Mouse (Mus musculus): ENCODE results near the gene Top2b. TPM values are rescaled to one million over a fixed set of nuclear protein-coding genes. Genes with fewer than 3 reads are reported as not detected.

Top2b gene
- total RNA-seq, 2 experiments from 2014 or later = 29.8 to 32.5 TPM

DNA sequence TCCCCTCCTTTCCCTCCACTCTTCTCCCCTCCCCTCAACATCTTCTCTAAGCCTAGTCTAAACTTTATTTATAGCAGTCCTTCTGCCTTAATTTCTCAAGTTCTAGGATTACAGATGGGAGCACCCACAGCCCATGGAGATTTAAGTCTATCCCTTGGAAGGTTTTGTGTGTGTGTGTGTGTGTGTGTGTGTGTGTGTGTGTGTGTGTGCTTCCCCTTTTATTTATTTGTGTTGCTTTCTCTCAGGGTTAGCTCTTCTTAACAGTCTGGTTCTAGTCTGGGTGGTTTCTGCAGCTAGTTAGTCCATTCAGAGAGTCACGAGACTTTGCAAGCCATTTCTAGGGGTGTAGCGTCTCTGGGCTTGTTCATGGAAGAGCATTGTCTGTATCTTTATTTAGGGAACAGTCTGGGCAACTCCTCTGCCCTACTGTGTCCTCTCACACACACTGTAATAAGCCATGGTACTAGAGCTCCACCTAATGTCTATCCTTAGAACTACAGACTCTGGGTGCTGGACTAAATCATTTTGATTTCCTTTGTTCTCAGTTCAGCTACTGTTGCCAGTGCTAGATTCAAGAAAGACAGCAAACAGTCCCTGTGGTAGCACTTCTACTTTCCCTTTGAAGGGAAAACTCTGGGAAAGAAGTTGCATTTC, 15.1 kb downstream of the Top2b start:
- intact Hi-C loops (cut with DNase I) = loop anchor here (10.0 kb wide), 2 partner anchors 495 to 1025 kb away; no protein-coding TSS in a partner anchor
- DNase-seq = no peak

DNA sequence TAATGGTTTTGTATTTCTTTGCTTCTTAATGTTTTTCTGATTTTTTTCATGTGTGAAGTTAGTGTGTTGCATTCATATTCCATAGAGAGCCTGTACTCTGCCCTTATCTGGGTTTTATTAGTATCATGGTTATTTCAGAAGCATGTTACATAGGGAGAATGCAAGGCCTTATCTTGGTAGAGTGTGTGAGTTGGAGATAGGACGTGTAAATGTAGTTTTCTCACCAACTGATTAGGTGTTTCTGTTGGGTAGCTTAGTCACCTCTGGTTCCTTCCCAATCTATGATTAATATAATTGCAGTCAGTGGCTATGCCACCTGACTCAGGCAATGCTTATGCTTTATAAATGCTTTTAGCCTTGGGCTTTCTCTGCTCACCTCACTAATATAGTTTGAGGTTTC, 19.8 kb downstream of the Top2b start:
- no peak for DNase-seq
- intact Hi-C loops (cut with DNase I) = loop anchor here (10.0 kb wide), 2 partner anchors 500 to 1030 kb away; no protein-coding TSS in a partner anchor

DNA sequence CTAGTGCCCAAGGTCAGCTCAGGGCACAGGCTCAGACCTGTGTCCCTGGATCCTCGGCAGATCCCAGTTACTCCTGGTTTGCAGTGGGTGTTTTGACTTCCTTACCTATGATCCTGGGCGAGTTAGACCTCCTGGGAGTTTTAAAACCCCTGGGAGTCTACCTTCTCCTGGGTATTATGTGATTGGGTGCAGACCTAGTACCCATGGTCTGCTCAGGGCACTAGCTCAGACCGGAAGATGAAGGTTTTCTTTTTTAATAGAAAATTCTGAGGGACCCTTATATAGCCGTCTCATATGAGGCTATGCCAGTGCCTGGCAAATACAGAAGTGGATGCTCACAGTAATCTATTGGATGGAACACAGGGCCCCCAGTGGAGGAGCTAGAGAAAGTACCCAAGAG, 40.2 kb downstream of the Top2b start:
- intact Hi-C loops (cut with DNase I) = no loop called here
- no peak for DNase-seq

DNA sequence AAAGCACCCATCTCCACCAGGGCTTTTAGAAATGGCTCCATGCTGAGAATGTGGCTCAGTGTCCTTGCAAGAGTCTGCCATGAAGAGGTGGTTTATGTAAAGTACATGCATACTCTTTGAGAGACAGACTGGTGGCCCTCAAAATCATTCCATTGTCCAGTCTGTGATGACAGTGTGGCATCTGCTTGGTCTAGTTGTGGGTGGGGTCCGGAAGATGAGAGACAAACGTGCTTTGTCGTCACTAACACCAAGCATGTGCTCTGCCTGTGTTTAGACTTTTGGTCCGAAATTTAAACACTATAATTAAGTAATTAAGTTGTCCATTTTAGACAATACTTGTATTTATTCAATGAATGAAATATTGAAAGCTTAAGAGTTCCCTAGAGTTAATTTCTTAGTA, 49.2 kb downstream of the Top2b start:
- intact Hi-C loops (cut with DNase I) = no loop called here

DNA sequence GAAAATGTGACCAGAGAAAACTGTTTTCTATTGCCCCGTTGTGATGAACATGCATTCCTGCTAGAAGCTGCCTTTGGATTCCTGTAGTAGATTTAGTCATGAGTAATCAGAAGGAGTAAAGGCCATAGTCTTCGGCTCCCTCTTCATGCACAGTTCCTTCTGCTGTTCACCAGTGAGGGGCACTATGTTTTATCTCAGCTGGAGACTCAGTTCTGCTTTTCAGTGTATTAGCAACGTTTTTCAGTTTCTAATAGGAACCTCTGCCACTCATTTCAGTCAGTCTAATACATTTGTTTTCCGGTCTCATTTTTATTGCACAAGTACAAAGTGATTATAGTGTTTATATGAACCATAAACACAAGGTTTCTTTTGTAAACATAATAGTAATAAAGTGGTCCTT, 62.6 kb downstream of the Top2b start:
- DNase-seq = no peak
- intact Hi-C loops (cut with DNase I) = no loop called here

More for the DNA sequence above, 49.2 kb downstream of the Top2b start:
- no peak for DNase-seq

GRCm38 (mm10) chr14:16431941-16432499, 67.0 kb downstream of the Top2b start:
- no peak for DNase-seq
- intact Hi-C loops (cut with DNase I) = loop anchor here (5.0 kb wide), 1 partner anchor 35 kb away; no protein-coding TSS in a partner anchor

GRCm38 (mm10) chr14:16432550-16432949, 67.6 kb downstream of the Top2b start:
- DNase-seq = no peak
- intact Hi-C loops (cut with DNase I) = loop anchor here (5.0 kb wide), 1 partner anchor 35 kb away; no protein-coding TSS in a partner anchor

DNA sequence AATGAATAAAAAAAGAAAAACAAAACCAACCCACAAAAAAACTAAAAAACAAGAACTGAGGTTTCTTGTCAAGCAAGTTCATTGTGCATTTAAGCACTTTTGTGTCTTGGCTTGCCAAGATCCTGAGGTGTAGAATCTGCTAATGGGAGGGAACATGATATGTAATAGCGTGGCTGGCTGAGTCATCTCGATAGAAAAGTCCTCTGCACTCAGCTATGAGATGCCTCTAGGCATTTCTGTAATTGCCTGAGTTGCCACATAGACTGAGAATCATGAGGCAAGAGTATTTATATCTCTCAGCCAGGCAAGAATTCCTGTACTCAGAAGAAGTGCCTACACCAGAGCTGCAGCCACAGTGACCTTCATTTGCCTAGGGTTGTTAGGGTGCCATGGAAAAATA, 68.2 kb downstream of the Top2b start:
- intact Hi-C loops (cut with DNase I) = loop anchor here (5.0 kb wide), 1 partner anchor 36 kb away; no protein-coding TSS in a partner anchor
- no peak for DNase-seq

GRCm38 (mm10) chr14:16434396-16435171, 69.6 kb downstream of the Top2b start:
- peak in 1 of 2 experiments; percentile 40 for DNase-seq

DNA sequence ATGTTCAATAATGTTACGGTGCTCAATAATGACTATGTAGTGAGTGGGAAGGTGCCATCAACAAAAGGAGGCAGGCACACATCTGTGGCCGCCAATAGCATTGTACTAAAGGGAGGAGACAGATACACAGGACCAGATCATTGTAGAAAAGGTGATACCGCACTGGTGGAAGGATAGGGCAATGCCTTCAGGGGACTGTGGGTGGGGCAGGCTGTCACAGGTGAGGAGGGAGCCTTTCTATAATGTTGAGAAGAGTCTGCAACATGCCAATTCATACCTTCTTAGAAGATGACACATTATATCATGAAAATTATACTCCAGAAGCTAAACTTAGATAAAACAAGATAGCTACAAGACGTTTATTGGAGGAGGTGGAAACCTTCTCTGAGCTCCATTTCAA, 72.4 kb downstream of the Top2b start:
- no peak for DNase-seq
- intact Hi-C loops (cut with DNase I) = loop anchor here (5.0 kb wide), 1 partner anchor 140 kb away; no protein-coding TSS in a partner anchor

More at GRCm38 (mm10) chr14:16434396-16435171, 69.6 kb downstream of the Top2b start:
- intact Hi-C loops (cut with DNase I) = loop anchor here (5.0 kb wide), 2 partner anchors 37 to 143 kb away; no protein-coding TSS in a partner anchor

DNA sequence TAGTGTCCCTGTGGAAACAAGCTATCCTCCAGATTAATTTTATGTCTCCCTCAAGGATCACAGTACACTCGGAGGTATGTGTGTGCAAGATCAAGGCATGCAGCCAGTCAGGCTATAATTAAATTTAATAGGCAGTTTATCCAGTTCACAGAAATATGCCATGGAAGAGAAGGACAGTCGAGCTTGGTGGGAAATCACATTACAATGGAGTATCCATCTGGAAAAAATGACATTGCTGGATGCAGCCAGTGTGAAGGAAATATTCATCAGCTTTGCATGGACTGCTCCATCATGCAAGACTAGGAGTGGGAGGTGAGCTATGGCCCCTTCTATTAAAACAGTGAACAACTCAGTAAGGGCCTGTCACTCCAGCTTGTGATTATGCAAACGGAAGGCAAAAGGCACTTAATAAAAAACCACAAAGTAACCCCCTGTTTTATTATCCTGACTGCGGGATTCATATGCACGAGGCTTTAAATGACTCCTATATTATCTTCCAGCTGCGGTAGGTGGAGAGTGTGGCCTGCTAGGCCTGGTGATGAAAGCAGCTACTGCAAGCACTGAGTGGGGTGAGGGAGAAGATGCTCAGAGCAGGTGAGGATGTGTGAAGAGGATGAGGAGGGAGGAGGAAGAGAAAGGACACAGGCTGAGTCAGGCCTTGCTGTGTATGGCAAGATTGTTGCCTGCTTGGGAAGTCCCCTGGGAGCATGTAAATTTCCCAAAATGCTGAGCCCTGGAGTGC, 74.6 kb downstream of the Top2b start:
- intact Hi-C loops (cut with DNase I) = loop anchor here (5.0 to 10.0 kb wide), 2 partner anchors 55 to 138 kb away; no protein-coding TSS in a partner anchor
- no peak for DNase-seq

DNA sequence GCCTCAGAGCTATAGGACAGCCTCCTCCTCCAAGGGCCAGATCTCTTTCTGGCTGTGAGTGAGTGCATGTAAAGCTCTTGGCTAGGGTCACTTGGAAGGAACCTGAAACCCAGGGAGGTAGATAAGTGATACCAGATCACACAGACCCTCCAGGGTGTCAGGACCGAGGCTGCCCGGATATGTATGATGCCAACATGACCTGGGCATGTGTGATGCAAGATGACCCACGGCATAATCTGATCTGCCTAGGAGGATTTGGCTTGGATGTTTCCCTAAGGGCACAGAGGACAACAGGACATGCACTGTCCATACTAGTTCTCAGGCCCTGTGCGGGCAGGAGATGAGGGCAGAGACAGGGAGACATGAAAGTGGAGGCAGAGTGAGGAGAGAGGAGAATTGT, 79.9 kb downstream of the Top2b start:
- intact Hi-C loops (cut with DNase I) = loop anchor here (10.0 kb wide), 1 partner anchor 50 kb away; no protein-coding TSS in a partner anchor

GRCm38 (mm10) chr14:16447587-16447986, 82.6 kb downstream of the Top2b start:
- no peak for DNase-seq
- intact Hi-C loops (cut with DNase I) = loop anchor here (10.0 kb wide), 1 partner anchor 47 kb away; no protein-coding TSS in a partner anchor

More for the DNA sequence above, 79.9 kb downstream of the Top2b start:
- DNase-seq = no peak

GRCm38 (mm10) chr14:16448269-16448987, 83.4 kb downstream of the Top2b start:
- intact Hi-C loops (cut with DNase I) = loop anchor here (10.0 kb wide), 1 partner anchor 46 kb away; no protein-coding TSS in a partner anchor
- DNase-seq = no peak

DNA sequence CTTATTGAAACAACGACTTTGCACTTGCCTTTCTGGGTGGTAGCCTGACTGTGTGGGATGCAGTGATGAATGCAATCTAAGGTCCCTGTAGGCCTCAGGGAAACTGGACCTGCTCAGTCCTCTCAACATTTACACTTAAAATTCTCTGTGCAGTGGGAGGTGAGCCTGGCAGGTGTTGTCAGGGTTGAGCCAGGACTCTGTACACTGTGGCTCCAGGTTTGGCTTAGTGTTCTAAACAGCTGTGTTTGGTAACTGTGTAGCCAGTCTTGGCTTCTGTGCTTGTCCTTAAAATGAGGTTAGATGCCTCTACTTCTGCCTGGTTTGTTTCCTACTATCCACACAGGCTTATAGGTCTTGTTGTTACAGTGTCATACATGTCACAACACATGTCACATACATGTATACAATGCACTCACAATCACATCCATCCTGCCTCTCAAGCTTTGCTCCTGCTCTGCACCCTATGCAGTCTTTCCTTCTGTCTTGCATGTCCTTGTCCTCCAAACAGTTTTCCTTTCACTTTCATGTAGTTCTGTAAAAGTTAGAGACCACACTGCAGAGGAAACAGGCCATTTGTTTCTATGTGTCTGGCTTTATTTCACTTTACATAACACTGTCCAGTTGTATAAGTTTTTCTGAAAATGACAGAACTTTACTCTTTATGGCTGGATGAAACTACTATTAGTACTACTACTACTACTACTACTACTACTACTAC, 113.8 kb downstream of the Top2b start:
- DNase-seq = no peak
- intact Hi-C loops (cut with DNase I) = no loop called here

DNA sequence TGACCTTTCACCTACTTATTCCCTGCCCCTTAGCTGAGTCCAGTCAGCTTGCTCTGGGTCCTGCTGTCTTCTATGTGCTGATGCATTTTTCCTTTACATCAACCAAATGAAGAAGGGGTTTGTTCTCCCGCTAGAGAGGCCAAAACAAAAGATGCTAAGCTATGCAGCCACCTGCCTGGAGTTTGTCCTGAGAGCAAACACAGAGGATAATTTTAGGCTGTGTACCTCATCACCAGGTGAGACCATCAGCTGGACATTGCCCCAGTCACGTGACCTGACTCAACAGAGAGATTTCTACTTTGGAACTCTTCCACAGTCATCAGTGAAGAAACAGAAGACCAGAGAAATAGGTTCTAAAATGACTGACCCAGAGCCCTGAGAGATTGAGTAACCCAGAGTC, 114.5 kb downstream of the Top2b start:
- intact Hi-C loops (cut with DNase I) = no loop called here
- DNase-seq = no peak

DNA sequence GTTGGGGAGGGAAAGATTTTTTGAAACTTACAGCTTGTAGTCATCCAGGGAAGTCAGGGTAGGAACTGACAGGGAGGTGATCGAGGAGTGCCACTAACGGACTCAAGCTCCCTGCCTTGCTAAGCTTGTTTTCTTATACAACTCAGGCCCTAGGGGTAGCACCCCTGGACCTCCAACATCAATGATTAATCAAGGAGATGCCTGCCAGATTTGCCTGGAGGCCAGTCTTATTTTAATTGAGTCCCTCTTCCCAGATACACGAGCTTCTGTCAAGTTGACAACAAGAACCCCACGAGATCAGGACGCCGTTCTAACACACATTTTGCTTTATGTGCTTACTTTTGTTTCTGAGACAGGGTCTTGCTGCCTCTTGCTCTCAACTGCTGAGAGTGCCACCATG, 115.6 kb downstream of the Top2b start:
- DNase-seq = no peak
- intact Hi-C loops (cut with DNase I) = no loop called here

DNA sequence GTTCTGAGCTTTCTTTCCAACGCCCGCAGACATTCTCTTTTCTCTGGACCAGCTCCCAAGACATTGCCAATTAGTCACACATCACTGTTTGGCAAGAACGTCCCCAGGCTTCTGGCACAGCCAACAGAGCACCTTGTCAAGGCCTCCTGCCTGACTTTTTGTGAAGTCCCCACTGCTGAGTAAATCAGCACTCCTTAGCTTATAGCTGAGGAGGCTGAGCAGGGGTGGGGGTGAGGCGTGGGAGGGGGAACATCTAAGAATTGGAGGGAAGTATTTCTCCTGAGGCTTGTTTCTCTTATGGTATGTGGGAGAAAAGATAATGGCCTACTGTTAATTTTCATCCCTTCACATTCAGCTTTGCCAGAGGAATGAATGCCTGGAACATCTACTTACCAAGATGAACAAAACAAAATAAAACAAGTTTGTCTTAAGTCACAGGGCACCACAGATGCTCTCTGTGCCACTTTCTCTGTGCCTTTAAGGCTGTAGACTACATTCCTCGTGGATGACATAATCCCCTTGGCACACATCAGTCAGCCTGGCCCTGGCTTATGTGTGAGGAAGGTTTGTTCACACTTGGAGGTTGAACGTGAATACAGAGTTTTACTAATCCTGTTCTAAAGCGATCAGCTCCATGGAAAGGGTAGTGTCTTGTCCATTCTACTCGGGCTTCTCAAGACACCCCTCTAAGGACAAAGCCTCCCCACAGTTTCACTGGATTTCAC, 118.8 kb downstream of the Top2b start:
- intact Hi-C loops (cut with DNase I) = no loop called here
- no peak for DNase-seq
